Mouse (Mus musculus) kidney, embryonic 14.5 days (tissue): Measurements from ENCODE around the gene Mink1. TPM values are rescaled to one million over a fixed set of nuclear protein-coding genes. Genes with fewer than 3 reads are reported as not detected.

ENCODE experiments used
- ATAC-seq: fragments of 200-750 bp; cut with Nextera tagmentation; 2 replicates; pipeline ENCODE4 v1.8.0; 2017; ENCODE audit warnings: moderate number of reproducible peaks, mild to moderate bottlenecking, moderate TSS enrichment, moderate library complexity; ENCODE audit not compliant: low FRiP score, low TSS enrichment
- H3K27ac ChIP-seq: fragments of 300-500 bp; sonication (generic); 2 replicates; pipeline ENCODE4 v1.5.1; 2014; ENCODE audit warnings: low read depth, mild to moderate bottlenecking, low read length, moderate library complexity, mixed read lengths
- H3K27me3 ChIP-seq: fragments of 300-500 bp; sonication (generic); 2 replicates; pipeline ENCODE4 v1.6.1; 2014; ENCODE audit warnings: mild to moderate bottlenecking, low read length; ENCODE audit not compliant: control insufficient read depth, insufficient read depth
- H3K36me3 ChIP-seq: fragments of 300-500 bp; sonication (generic); 2 replicates; pipeline ENCODE4 v1.6.1; 2014; ENCODE audit warnings: low read length, mixed read lengths; ENCODE audit not compliant: control insufficient read depth, insufficient read depth
- H3K4me1 ChIP-seq: fragments of 300-500 bp; sonication (generic); 2 replicates; pipeline ENCODE4 v1.6.1; 2014; ENCODE audit warnings: low read length, mixed read lengths; ENCODE audit not compliant: control insufficient read depth, insufficient read depth
- H3K4me2 ChIP-seq: fragments of 300-500 bp; sonication (generic); replicated peaks from 2 replicates; pipeline ENCODE4 v1.6.1; 2014; ENCODE audit warnings: low read depth, mild to moderate bottlenecking, low read length
- H3K4me3 ChIP-seq: fragments of 300-500 bp; sonication (generic); 2 replicates; pipeline ENCODE4 v1.5.1; 2014; ENCODE audit warnings: mild to moderate bottlenecking, low read length
- H3K9ac ChIP-seq: fragments of 300-500 bp; sonication (generic); 2 replicates; pipeline ENCODE4 v1.6.1; 2014; ENCODE audit warnings: low read depth, mild to moderate bottlenecking, low read length, moderate library complexity
- H3K9me3 ChIP-seq: fragments of 300-500 bp; sonication (generic); 2 replicates; pipeline ENCODE4 v1.6.1; 2016; ENCODE audit warnings: low read length; ENCODE audit not compliant: control insufficient read depth
- WGBS: fragments of 180-500 bp; shearing (Covaris S2); extraction: QIAGEN DNeasy Blood & Tissue Kit; methylation state at CpG from one replicate; pipeline ENCODE4 v1.1.7; 2014; 5-methylcytosine and 5-hydroxymethylcytosine counted together
- polyA plus RNA-seq: library from polyadenylated mRNA; unstranded; fragments of >200 nt; fragmentation: Nextera tagmentation; extraction: Ambion mirVana; gene quantifications from 2 replicates; pipeline ENCODE4 v1.2.1, GENCODE M21; 2014

The Mink1 gene
- polyA plus RNA-seq, 1 experiment from 2014 or later = 21.0 TPM

GRCm38 (mm10) chr11:70654923-70655570 lies 92.4 kb downstream of the Mink1 start:
- Histone ChIP-seq H3K4me1 (peaks cover 45% of the 10 kb centered on the region), H3K4me2 (peak overlapping the region; percentile 71), H3K27me3 (no peaks in the 10 kb centered on the region), H3K9ac (peak overlapping the region; percentile 95), H3K27ac (peak overlapping the region; percentile 99), H3K9me3 (no peaks in the 10 kb centered on the region), H3K36me3 (peaks cover 29% of the 10 kb centered on the region), H3K4me3 (peak overlapping the region; percentile 93)
- peak; percentile 45 for ATAC-seq
- under 1% methylated on average over 46 of the region's 48 CpGs for WGBS

- Histone ChIP-seq H3K9ac (peak overlapping the region; percentile 95), H3K4me1 (peaks cover 44% of the 10 kb centered on the region)
- WGBS = under 1% methylated on average over 61 of the region's 61 CpGs
These were observed 93.1 kb downstream of the Mink1 start for GRCm38 (mm10) chr11:70655571-70656455.

DNA sequence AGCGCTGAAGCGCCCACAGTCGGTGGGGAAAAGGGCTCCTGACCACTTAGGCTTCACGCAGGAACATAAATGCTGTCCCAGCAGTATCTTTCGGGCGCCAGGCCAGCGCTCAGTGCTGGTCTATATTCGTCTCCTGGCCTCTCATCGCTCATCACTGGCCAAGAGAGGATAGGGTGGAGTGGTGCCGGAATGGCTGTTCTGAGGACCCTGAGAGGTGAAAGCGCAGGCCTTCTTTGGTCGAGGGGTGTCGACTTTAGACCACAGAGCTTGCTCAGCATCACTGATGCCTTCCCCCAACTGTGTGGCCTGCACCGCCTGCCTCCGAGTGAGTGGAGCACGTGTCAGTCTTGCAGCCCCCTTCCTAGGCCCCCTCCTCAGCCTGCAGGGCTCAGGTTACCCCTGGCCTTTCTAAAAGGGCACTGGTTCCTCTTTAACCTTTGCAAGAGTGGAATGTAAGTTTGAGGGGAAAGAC lies 93.8 kb downstream of the Mink1 start:
- Histone ChIP-seq H3K4me2 (peak overlapping the region; percentile 71), H3K27ac (peak overlapping the region; percentile 99), H3K4me3 (peak overlapping the region; percentile 93), H3K36me3 (peaks cover 20% of the 10 kb centered on the region), H3K9ac (peak overlapping the region; percentile 95), H3K4me1 (peaks cover 37% of the 10 kb centered on the region), H3K9me3 (no peaks in the 10 kb centered on the region), H3K27me3 (no peaks in the 10 kb centered on the region)
- 5% methylated on average over 16 of the region's 16 CpGs for WGBS
- ATAC-seq = 0 out of 2 replicates have a peak, but pooled peaks have one; percentile 7

More at GRCm38 (mm10) chr11:70655571-70656455, 93.1 kb downstream of the Mink1 start:
- no peaks in the 10 kb centered on the region for H3K9me3 ChIP-seq
- H3K27ac ChIP-seq = peak overlapping the region; percentile 99
- peak overlapping the region; percentile 93 for H3K4me3 ChIP-seq
- peak overlapping the region; percentile 71 for H3K4me2 ChIP-seq
- H3K27me3 ChIP-seq = no peaks in the 10 kb centered on the region
- peaks cover 23% of the 10 kb centered on the region for H3K36me3 ChIP-seq
- ATAC-seq = peak; percentile 51

DNA sequence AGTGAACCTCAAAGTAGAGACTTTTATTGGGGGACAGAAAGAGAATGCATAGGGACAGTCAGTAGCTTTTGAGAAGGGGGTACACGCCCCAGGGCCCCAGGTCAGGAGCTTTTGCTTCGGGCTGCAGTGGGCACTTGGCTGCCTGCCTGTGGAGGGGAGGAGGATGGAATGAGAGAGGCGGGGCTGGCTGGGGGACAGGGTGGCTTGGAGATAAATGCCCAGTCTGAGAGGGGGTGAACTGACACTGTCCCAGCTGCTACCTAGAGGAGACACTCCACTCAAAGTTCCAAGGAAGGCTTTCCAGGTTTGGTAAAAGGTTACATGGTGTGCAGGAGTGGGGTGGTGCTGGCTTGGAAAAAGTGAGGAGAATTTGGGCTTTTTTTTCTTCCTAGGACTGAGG lies 94.3 kb downstream of the Mink1 start, which contains the start of gene Eno3:
Gene Eno3 (plus strand): TSS at position 239 of the 400 bp plus-strand sequence.
- Histone ChIP-seq H3K9ac (peak within 1 kb of the TSS; percentile 95), H3K9me3 (no peaks in the 10 kb centered on the region), H3K4me1 (peaks cover 34% of the 10 kb centered on the region), H3K36me3 (peaks cover 19% of the 10 kb centered on the region), H3K27ac (peak within 1 kb of the TSS; percentile 99), H3K4me3 (peak within 1 kb of the TSS; percentile 93), H3K4me2 (peak within 1 kb of the TSS; percentile 71), H3K27me3 (no peaks in the 10 kb centered on the region)
- ATAC-seq = no peak; the same call in 1 of the 2 replicates
- WGBS = 7% methylated on average over 3 of the region's 3 CpGs

- H3K27ac ChIP-seq = no peak overlapping the region; the same call in 1 of the 2 replicates
- ATAC-seq = no peak
These were observed 94.9 kb downstream of the Mink1 start for GRCm38 (mm10) chr11:70657573-70657972.

GRCm38 (mm10) chr11:70657991-70658390 lies 95.3 kb downstream of the Mink1 start:
- Histone ChIP-seq H3K36me3 (peaks cover 19% of the 10 kb centered on the region; the same call in 1 of the 2 replicates), H3K27ac (no peak overlapping the region), H3K4me3 (no peak overlapping the region), H3K9ac (peak overlapping the region; percentile 28; the same call in 1 of the 2 replicates), H3K4me1 (peaks cover 24% of the 10 kb centered on the region), H3K27me3 (no peaks in the 10 kb centered on the region), H3K9me3 (no peaks in the 10 kb centered on the region), H3K4me2 (peak overlapping the region; percentile 29; the same call in 1 of the 2 replicates)
- no peak for ATAC-seq
- 35% methylated on average over 9 of the region's 9 CpGs for WGBS

More at GRCm38 (mm10) chr11:70657573-70657972, 94.9 kb downstream of the Mink1 start:
- Histone ChIP-seq H3K9ac (peak overlapping the region; percentile 28; the same call in 1 of the 2 replicates), H3K4me1 (peaks cover 28% of the 10 kb centered on the region), H3K27me3 (no peaks in the 10 kb centered on the region), H3K9me3 (no peaks in the 10 kb centered on the region), H3K4me2 (peak overlapping the region; percentile 71), H3K4me3 (0 out of 2 replicates have a peak overlapping the region, but pooled peaks have one; percentile 3), H3K36me3 (peaks cover 19% of the 10 kb centered on the region)
- 30% methylated on average over 6 of the region's 6 CpGs for WGBS

- H3K27ac ChIP-seq = no peak overlapping the region
- peak overlapping the region; percentile 28; the same call in 1 of the 2 replicates for H3K9ac ChIP-seq
- no peaks in the 10 kb centered on the region for H3K9me3 ChIP-seq
- H3K4me2 ChIP-seq = no peak overlapping the region
- 83% methylated on average over 5 of the region's 5 CpGs for WGBS
- H3K4me3 ChIP-seq = no peak overlapping the region
- peaks cover 23% of the 10 kb centered on the region for H3K4me1 ChIP-seq
- H3K36me3 ChIP-seq = peaks cover 25% of the 10 kb centered on the region; the same call in 1 of the 2 replicates
- H3K27me3 ChIP-seq = no peaks in the 10 kb centered on the region
- no peak for ATAC-seq
These were observed 95.8 kb downstream of the Mink1 start for GRCm38 (mm10) chr11:70658521-70658920.

DNA sequence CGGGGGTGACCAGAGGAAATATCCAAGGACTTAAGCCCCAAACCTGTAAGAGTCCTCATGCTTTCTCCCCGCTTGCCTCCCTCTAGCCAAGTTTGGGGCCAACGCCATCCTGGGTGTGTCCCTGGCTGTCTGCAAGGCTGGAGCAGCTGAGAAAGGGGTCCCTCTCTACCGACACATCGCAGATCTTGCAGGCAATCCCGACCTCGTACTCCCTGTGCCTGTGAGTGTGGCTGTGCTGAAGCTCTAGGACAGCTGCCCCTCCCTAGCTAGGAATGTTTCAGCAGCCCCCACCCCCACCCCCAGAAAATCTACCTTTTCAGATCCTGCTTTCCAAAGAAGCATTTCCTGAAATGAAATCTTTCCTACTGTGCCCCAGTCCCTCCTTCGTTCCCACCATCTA lies 96.3 kb downstream of the Mink1 start:
- ATAC-seq = no peak
- no peaks in the 10 kb centered on the region for H3K27me3 ChIP-seq
- peaks cover 23% of the 10 kb centered on the region for H3K4me1 ChIP-seq
- no peaks in the 10 kb centered on the region for H3K9me3 ChIP-seq
- no peak overlapping the region for H3K4me2 ChIP-seq
- no peak overlapping the region for H3K4me3 ChIP-seq
- no peak overlapping the region for H3K27ac ChIP-seq
- H3K36me3 ChIP-seq = peaks cover 28% of the 10 kb centered on the region
- 79% methylated on average over 8 of the region's 8 CpGs for WGBS
- no peak overlapping the region for H3K9ac ChIP-seq
